ENCODE assay signal across 25 mouse cellular contexts in the genomic region with DNA sequence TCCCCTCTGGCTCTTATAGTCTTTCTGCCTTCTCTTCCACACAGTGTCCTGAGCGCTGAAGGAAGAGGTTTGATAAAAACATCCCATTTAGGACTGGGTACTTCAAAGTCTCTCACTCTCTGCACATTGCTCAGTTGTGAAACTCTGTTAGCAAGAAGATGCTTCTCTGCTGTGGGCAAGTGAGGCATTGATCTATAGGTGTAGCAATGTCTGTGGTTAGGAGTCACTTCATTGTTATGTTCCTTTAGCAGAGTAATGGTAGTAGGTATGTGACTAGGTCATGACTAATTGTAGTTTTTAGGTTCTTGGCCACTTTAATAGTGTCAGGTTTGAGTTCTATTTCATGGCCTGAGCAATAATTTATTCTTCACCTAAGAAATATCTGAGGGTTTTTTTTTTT. TPM values are rescaled to one million over a fixed set of nuclear protein-coding genes. Genes with fewer than 3 reads are reported as not detected.
"Had no signal": no experiment of that assay in that cellular context is flagged by ENCODE, and none has a peak within 500 bp of the region (broad histone marks: within the 10 kb centered on the region; RNA-seq: fewer than 3 reads in every experiment).

No protein-coding gene starts in this region.

- ATAC-seq: midbrain, embryonic 16.5 days had no signal

- H3K4me3 ChIP-seq: midbrain, embryonic 10.5 days; midbrain, embryonic 12.5 days; myocyte; neural tube, embryonic 13.5 days; neural tube, embryonic 15.5 days; stomach, embryonic 15.5 days had no signal

- H3K27ac ChIP-seq: midbrain, embryonic 10.5 days; midbrain, embryonic 12.5 days; neural tube, embryonic 13.5 days; neural tube, embryonic 15.5 days; stomach, embryonic 15.5 days; stomach, postnatal 0 days had no signal

- H3K36me3 ChIP-seq: midbrain, embryonic 10.5 days; midbrain, embryonic 12.5 days; neural tube, embryonic 13.5 days; neural tube, embryonic 15.5 days; stomach, embryonic 15.5 days had no signal

- H3K9ac ChIP-seq: lung, embryonic 14.5 days; midbrain, embryonic 12.5 days; neural tube, embryonic 13.5 days; neural tube, embryonic 15.5 days; stomach, embryonic 15.5 days had no signal

- H3K9me3 ChIP-seq: midbrain, embryonic 10.5 days; midbrain, embryonic 12.5 days; neural tube, embryonic 13.5 days; neural tube, embryonic 15.5 days; stomach, embryonic 15.5 days had no signal

- H3K4me1 ChIP-seq: neural tube, embryonic 13.5 days; neural tube, embryonic 15.5 days; stomach, embryonic 15.5 days had no signal

- H3K4me2 ChIP-seq: lung, embryonic 14.5 days; midbrain, embryonic 12.5 days; neural tube, embryonic 13.5 days; neural tube, embryonic 15.5 days; stomach, embryonic 15.5 days had no signal

- DNase-seq: lung, adult 18-20 months; lung, embryonic 14.5 days; lung, postnatal 10 days; lung, postnatal 4 days; midbrain, embryonic 14.5 days; retina, postnatal 1 day; right cerebral cortex, adult 18-20 months; right cerebral cortex, postnatal 25 days; right cerebral cortex, postnatal 4 days; spleen, adult 18-20 months; thymus, adult 2 months; thymus, postnatal 25 days; thymus, postnatal 4 days had no signal

RNA-seq across cellular contexts. Expression of gene Cdkn2a, which starts 7.7 kb away (rescaled TPM):
- total RNA-seq: megakaryocyte, adult 5-6 weeks; megakaryocyte-erythroid progenitor cell, adult 5-6 weeks had no signal
- polyA plus RNA-seq: lung, embryonic 14.5 days; lung, embryonic 16.5 days; midbrain, embryonic 10.5 days; midbrain, embryonic 12.5 days; midbrain, embryonic 14.5 days; midbrain, embryonic 16.5 days; myocyte; neural tube, embryonic 11.5 days; neural tube, embryonic 13.5 days; neural tube, embryonic 15.5 days; stomach, embryonic 15.5 days; stomach, postnatal 0 days had no signal

RNA-seq across cellular contexts. Expression of gene Cdkn2b, which starts 8.7 kb away (rescaled TPM):
- total RNA-seq: megakaryocyte, adult 5-6 weeks; megakaryocyte-erythroid progenitor cell, adult 5-6 weeks had no signal
- polyA plus RNA-seq: myocyte had no signal
